Mouse (Mus musculus): ENCODE data around the gene Rbfox3. TPM values are rescaled to one million over a fixed set of nuclear protein-coding genes. Genes with fewer than 3 reads are reported as not detected.

Rbfox3 gene
- total and polyA plus RNA-seq, 3 experiments, result 0.16 TPM; not detected in 2

DNA sequence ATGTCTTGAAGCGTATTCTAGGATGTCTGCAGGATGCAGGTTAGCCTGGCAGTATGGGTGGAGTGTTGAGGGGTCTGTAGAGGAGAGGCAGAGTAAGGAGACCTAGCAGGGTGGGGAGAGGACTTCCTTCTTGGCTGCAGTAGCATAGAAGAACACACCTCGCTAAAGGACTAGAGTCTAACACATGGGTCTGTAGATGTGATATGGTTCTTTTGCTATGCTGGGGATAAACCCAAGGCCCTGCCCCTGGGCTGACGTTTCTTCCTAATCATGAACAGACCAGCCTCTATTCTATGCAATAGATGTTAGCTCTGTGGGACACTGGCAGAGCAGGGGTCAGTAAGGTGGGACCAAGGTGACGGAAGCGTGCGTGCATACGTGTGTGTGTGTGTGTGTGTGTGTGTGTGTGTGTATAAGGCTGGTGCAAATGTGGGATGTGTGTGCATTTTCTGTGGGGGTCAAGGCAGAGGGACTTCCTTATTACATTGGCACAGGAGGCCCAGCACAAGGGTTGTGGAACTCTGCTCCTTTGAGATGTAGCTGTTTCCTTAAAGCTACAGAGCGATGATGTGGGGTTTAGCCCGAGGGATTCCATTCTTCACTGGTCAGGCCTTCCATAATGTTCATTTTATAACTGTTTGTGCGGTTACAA, 441.8 kb downstream of the Rbfox3 start:
- no peaks in the 10 kb centered on the region for H3K9me3 ChIP-seq (replicated peaks)
- DNase-seq (ENCODE audit: low spot score) (no peak), ATAC-seq (ENCODE audit: extremely low read depth, insufficient number of reproducible peaks, low FRiP score, poor library complexity, severe bottlenecking) (no peak)
- 0 out of 2 replicates have a peak, but pooled peaks cover 4% of the 10 kb centered on the region for H3K27me3 ChIP-seq (ENCODE audit: insufficient read depth, low read length)
- H3K36me3 ChIP-seq (replicated peaks), result no peaks in the 10 kb centered on the region
- no peak for TF ChIP-seq TAL1 (conservative IDR thresholded peaks at IDR 0.05; ENCODE audit: low read depth, low read length)
- no peak for TF ChIP-seq GATA2 (IDR thresholded peaks at IDR 0.05; ENCODE audit: borderline replicate concordance, low read depth, low read length)
- no peak for TF ChIP-seq CTCF (IDR thresholded peaks at IDR 0.05; ENCODE audit: low read depth, low read length)
- no peak for TF ChIP-seq POLR2AphosphoS5 (IDR thresholded peaks at IDR 0.05; ENCODE audit: insufficient replicate concordance, low read depth, low read length)
- TF ChIP-seq GATA1 (IDR thresholded peaks at IDR 0.05; ENCODE audit: borderline replicate concordance, low read length), result no peak
- peaks cover 7% of the 10 kb centered on the region for H3K4me1 ChIP-seq (ENCODE audit: insufficient read depth, low read depth, low read length)
- no peak overlapping the region for H3K4me3 ChIP-seq (ENCODE audit: low read depth, low read length)

DNA sequence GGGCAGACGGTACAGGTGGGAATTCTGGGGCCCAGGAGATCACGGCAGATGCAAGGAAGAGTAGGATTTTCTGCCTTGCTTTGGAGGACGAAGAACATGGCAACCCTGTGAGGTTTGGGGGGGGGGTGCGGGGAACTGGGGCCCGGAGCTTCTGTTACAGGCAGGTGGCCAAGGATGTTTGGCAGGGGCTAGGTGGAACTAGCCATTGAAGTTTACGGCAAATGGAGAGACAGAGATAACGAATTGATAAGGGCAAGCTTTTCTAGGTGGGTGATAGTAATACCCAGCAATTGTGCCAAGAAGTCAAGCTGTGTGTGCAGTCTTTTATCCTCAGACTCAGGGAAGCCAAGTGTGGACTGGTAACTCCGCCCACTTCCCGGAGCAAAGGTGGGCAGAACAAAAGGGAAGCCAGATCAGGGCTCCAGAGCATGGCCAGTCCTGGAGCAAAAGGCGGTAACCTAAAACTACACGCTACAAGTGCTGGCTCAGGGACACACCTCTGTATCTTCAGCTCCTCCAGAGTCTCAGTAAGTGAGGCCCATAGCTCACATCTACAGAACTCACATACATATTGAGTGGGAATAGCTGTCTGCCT, 443.9 kb downstream of the Rbfox3 start:
- Histone ChIP-seq H3K4me3 (ENCODE audit: low read depth, low read length) (no peak overlapping the region), H3K9me3 (replicated peaks) (no peaks in the 10 kb centered on the region), H3K27me3 (ENCODE audit: insufficient read depth, low read length) (0 out of 2 replicates have a peak, but pooled peaks cover 4% of the 10 kb centered on the region), H3K36me3 (replicated peaks) (no peaks in the 10 kb centered on the region), H3K4me1 (ENCODE audit: insufficient read depth, low read depth, low read length) (no peaks in the 10 kb centered on the region)
- ATAC-seq (ENCODE audit: extremely low read depth, insufficient number of reproducible peaks, low FRiP score, poor library complexity, severe bottlenecking), result no peak
- no peak for DNase-seq (ENCODE audit: low spot score)
- TF ChIP-seq TAL1 (conservative IDR thresholded peaks at IDR 0.05; ENCODE audit: low read depth, low read length) (no peak), GATA1 (IDR thresholded peaks at IDR 0.05; ENCODE audit: borderline replicate concordance, low read length) (no peak), CTCF (IDR thresholded peaks at IDR 0.05; ENCODE audit: low read depth, low read length) (no peak), GATA2 (IDR thresholded peaks at IDR 0.05; ENCODE audit: borderline replicate concordance, low read depth, low read length) (no peak), POLR2AphosphoS5 (IDR thresholded peaks at IDR 0.05; ENCODE audit: insufficient replicate concordance, low read depth, low read length) (no peak)

DNA sequence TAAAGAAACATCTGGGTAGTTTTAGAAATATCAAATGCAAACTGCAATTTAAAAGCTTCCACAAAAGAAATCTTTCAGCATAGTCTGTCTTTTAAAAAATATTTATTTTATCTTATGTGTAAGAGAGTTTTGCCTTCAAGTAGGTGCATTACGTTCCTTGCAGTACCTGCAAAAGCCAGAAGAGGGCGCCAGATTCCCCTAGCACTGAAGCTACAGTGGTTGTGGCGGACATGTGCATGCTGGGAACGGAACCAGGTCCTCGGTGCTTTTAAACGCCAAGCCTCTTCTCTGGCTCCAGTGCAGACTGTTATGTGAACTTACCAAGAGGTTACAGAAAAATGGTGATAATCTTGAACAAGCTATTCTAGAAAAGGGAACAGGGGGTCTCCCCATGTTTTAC, 451.1 kb downstream of the Rbfox3 start:
- H3K36me3 ChIP-seq (replicated peaks), result no peaks in the 10 kb centered on the region
- TF ChIP-seq TAL1 (conservative IDR thresholded peaks at IDR 0.05; ENCODE audit: low read depth, low read length) (no peak), CTCF (IDR thresholded peaks at IDR 0.05; ENCODE audit: low read depth, low read length) (peak; percentile 49), GATA2 (IDR thresholded peaks at IDR 0.05; ENCODE audit: borderline replicate concordance, low read depth, low read length) (no peak), GATA1 (IDR thresholded peaks at IDR 0.05; ENCODE audit: borderline replicate concordance, low read length) (no peak), POLR2AphosphoS5 (IDR thresholded peaks at IDR 0.05; ENCODE audit: insufficient replicate concordance, low read depth, low read length) (no peak)
- no peak overlapping the region for H3K4me3 ChIP-seq (ENCODE audit: low read depth, low read length)
- H3K9me3 ChIP-seq (replicated peaks), result no peaks in the 10 kb centered on the region
- H3K4me1 ChIP-seq (ENCODE audit: insufficient read depth, low read depth, low read length), result no peaks in the 10 kb centered on the region
- H3K27me3 ChIP-seq (ENCODE audit: insufficient read depth, low read length), result no peaks in the 10 kb centered on the region
- DNase-seq (ENCODE audit: low spot score), result no peak
- ATAC-seq (ENCODE audit: extremely low read depth, insufficient number of reproducible peaks, low FRiP score, poor library complexity, severe bottlenecking), result no peak

DNA sequence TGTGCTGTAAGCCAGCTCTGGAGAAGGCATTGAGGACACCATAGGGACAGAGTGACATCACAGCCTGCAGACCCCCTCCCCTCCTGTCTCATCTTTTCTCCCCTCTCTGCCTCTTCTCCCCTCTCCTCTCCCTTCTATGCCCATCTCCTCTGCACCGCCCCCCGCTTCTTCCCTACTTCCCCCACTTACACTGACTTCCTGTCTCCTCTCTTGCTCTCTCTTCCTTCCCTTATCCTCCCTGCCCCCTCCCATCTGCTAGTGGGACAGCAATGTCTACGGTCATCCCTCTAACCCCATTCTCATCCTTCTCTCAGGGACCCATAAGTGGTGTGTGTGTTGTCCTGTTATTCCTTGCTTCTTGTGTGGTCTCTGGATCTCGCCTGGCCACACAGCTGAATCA, 451.9 kb downstream of the Rbfox3 start:
- no peak for DNase-seq (ENCODE audit: low spot score)
- no peak for ATAC-seq (ENCODE audit: extremely low read depth, insufficient number of reproducible peaks, low FRiP score, poor library complexity, severe bottlenecking)
- Histone ChIP-seq H3K27me3 (ENCODE audit: insufficient read depth, low read length) (no peaks in the 10 kb centered on the region), H3K36me3 (replicated peaks) (no peaks in the 10 kb centered on the region), H3K4me1 (ENCODE audit: insufficient read depth, low read depth, low read length) (no peaks in the 10 kb centered on the region), H3K9me3 (replicated peaks) (no peaks in the 10 kb centered on the region), H3K4me3 (ENCODE audit: low read depth, low read length) (no peak overlapping the region)
- TF ChIP-seq GATA1 (IDR thresholded peaks at IDR 0.05; ENCODE audit: borderline replicate concordance, low read length), result no peak
- no peak for TF ChIP-seq TAL1 (conservative IDR thresholded peaks at IDR 0.05; ENCODE audit: low read depth, low read length)
- TF ChIP-seq CTCF (IDR thresholded peaks at IDR 0.05; ENCODE audit: low read depth, low read length), result no peak
- no peak for TF ChIP-seq POLR2AphosphoS5 (IDR thresholded peaks at IDR 0.05; ENCODE audit: insufficient replicate concordance, low read depth, low read length)
- no peak for TF ChIP-seq GATA2 (IDR thresholded peaks at IDR 0.05; ENCODE audit: borderline replicate concordance, low read depth, low read length)

DNA sequence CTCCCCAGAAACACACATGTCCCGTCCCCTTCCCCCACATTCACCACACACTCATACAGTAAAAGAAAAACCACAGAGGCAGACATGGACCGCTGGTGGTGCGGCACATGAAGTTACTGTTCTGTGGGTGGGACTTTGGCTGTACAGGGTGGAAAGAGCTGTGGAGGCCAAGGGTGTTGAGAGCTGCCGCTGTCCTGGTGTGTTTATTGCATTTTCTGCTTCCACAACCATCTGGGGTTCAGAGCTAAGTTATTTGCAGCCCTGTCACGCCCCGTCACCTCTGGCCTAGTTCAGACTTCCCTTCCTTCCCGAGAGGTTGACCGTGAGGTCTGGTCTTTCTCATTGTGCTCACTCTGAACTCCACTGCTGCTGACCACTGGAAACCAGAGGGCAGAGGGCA, 452.3 kb downstream of the Rbfox3 start:
- no peak for ATAC-seq (ENCODE audit: extremely low read depth, insufficient number of reproducible peaks, low FRiP score, poor library complexity, severe bottlenecking)
- H3K27me3 ChIP-seq (ENCODE audit: insufficient read depth, low read length), result no peaks in the 10 kb centered on the region
- TF ChIP-seq CTCF (IDR thresholded peaks at IDR 0.05; ENCODE audit: low read depth, low read length), result no peak
- TF ChIP-seq GATA1 (IDR thresholded peaks at IDR 0.05; ENCODE audit: borderline replicate concordance, low read length), result no peak
- TF ChIP-seq TAL1 (conservative IDR thresholded peaks at IDR 0.05; ENCODE audit: low read depth, low read length), result no peak
- TF ChIP-seq POLR2AphosphoS5 (IDR thresholded peaks at IDR 0.05; ENCODE audit: insufficient replicate concordance, low read depth, low read length), result no peak
- no peak for TF ChIP-seq GATA2 (IDR thresholded peaks at IDR 0.05; ENCODE audit: borderline replicate concordance, low read depth, low read length)

DNA sequence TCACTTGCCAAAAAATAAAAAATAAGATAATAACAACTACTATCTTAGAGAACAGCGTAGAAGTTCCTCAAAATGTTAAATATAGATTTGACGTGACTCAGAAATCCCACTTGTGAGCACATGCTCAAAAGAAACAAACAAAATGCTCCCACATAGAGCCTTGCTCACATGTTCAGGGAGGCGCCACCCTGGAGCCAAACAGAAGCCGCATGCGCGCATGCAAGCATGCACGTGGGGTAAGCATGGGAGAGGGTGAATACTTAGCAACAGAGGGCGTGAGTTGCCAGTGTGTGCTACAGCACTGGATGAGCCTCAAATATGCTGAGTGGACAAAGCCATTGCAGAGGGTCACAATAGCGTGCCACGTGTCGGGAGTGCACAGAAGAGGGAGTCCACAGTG, 454.5 kb downstream of the Rbfox3 start:
- H3K4me3 ChIP-seq (ENCODE audit: low read depth, low read length), result no peak overlapping the region
- no peaks in the 10 kb centered on the region for H3K4me1 ChIP-seq (ENCODE audit: insufficient read depth, low read depth, low read length)
- H3K9me3 ChIP-seq (replicated peaks), result 0 out of 2 replicates have a peak, but pooled peaks cover 2% of the 10 kb centered on the region
- no peak for ATAC-seq (ENCODE audit: extremely low read depth, insufficient number of reproducible peaks, low FRiP score, poor library complexity, severe bottlenecking)
- no peak for DNase-seq (ENCODE audit: low spot score)
- no peaks in the 10 kb centered on the region for H3K36me3 ChIP-seq (replicated peaks)
- TF ChIP-seq POLR2AphosphoS5 (IDR thresholded peaks at IDR 0.05; ENCODE audit: insufficient replicate concordance, low read depth, low read length) (no peak), GATA1 (IDR thresholded peaks at IDR 0.05; ENCODE audit: borderline replicate concordance, low read length) (no peak), CTCF (IDR thresholded peaks at IDR 0.05; ENCODE audit: low read depth, low read length) (no peak), TAL1 (conservative IDR thresholded peaks at IDR 0.05; ENCODE audit: low read depth, low read length) (no peak)
- no peaks in the 10 kb centered on the region for H3K27me3 ChIP-seq (ENCODE audit: insufficient read depth, low read length)

More for the DNA sequence above, 452.3 kb downstream of the Rbfox3 start:
- Histone ChIP-seq H3K4me3 (ENCODE audit: low read depth, low read length) (no peak overlapping the region), H3K4me1 (ENCODE audit: insufficient read depth, low read depth, low read length) (no peaks in the 10 kb centered on the region), H3K9me3 (replicated peaks) (no peaks in the 10 kb centered on the region), H3K36me3 (replicated peaks) (no peaks in the 10 kb centered on the region)
- no peak for DNase-seq (ENCODE audit: low spot score)

All from G1E (cell line).